Mouse (Mus musculus) kidney, adult 9 months (tissue): ENCODE data around the gene Dlg4.
"Not testable (repeated sequence)": the region's sequence is repeated elsewhere in the genome, so short reads cannot be mapped to it uniquely, and the experiment has no call there.

Experiments used
- DNase-seq: peaks from one replicate; pipeline ENCODE4 v3.0.0; 2022

Gene Dlg4

GRCm38 (mm10) chr11:70055618-70056214 is 39.0 kb downstream of the Dlg4 start:
- peak; percentile 77 for DNase-seq

- peak; percentile 80 for DNase-seq
Measured at GRCm38 (mm10) chr11:70057805-70058204, 41.1 kb downstream of the Dlg4 start.

- DNase-seq = no peak
Measured at GRCm38 (mm10) chr11:70059930-70060329, 43.2 kb downstream of the Dlg4 start.

GRCm38 (mm10) chr11:70063053-70063452 is 46.3 kb downstream of the Dlg4 start:
- no peak for DNase-seq

GRCm38 (mm10) chr11:70066701-70067100 is 50.0 kb downstream of the Dlg4 start:
- DNase-seq = no peak

- no peak for DNase-seq
Measured at GRCm38 (mm10) chr11:70068245-70068644, 51.5 kb downstream of the Dlg4 start.

- DNase-seq = no peak
Measured at GRCm38 (mm10) chr11:70070057-70070456, 53.3 kb downstream of the Dlg4 start.

GRCm38 (mm10) chr11:70070603-70071002 is 53.9 kb downstream of the Dlg4 start:
- not testable (repeated sequence) for DNase-seq

GRCm38 (mm10) chr11:70074379-70075071 is 57.8 kb downstream of the Dlg4 start:
- peak; percentile 87 for DNase-seq

GRCm38 (mm10) chr11:70075581-70075980 is 58.8 kb downstream of the Dlg4 start:
- no peak for DNase-seq

- no peak for DNase-seq
Measured at GRCm38 (mm10) chr11:70077441-70077840, 60.7 kb downstream of the Dlg4 start.

GRCm38 (mm10) chr11:70079175-70079574 is 62.4 kb downstream of the Dlg4 start:
- DNase-seq = no peak

- peak; percentile 54 for DNase-seq
Measured at GRCm38 (mm10) chr11:70079928-70080327, 63.2 kb downstream of the Dlg4 start.

- no peak for DNase-seq
Measured at GRCm38 (mm10) chr11:70080803-70081590, 64.3 kb downstream of the Dlg4 start.

- no peak for DNase-seq
Measured at GRCm38 (mm10) chr11:70084563-70084962, 67.8 kb downstream of the Dlg4 start.

GRCm38 (mm10) chr11:70091986-70092783 is 75.4 kb downstream of the Dlg4 start, which contains the start of gene Asgr2:
Gene Asgr2 (plus strand): TSS chr11:70092644.
- DNase-seq = peak; percentile 41
